Mouse (Mus musculus) heart, adult 2 months (tissue): ENCODE data around the gene Tm7sf2.

Experiments used
- CTCF ChIP-seq: fragments of 200-600 bp; IDR thresholded peaks from 2 replicates; pipeline ENCODE4 v1.8.1; 2022; ENCODE audit warnings: antibody characterized with exemption, mild to moderate bottlenecking, moderate library complexity
- POLR2A ChIP-seq: fragments of 200-500 bp; IDR thresholded peaks from 2 replicates; pipeline ENCODE4 v1.6.1; 2011; ENCODE audit warnings: mild to moderate bottlenecking, low read depth, low read length, control low read depth; ENCODE audit not compliant: insufficient read depth

- TF ChIP-seq POLR2A = no peak
- no peak for TF ChIP-seq CTCF
Observed at GRCm38 (mm10) chr19:6101186-6101585, 33.0 kb upstream of the Tm7sf2 start.
